Comparison of ENCODE assay signal across 30 mouse cellular contexts in the genomic region with DNA sequence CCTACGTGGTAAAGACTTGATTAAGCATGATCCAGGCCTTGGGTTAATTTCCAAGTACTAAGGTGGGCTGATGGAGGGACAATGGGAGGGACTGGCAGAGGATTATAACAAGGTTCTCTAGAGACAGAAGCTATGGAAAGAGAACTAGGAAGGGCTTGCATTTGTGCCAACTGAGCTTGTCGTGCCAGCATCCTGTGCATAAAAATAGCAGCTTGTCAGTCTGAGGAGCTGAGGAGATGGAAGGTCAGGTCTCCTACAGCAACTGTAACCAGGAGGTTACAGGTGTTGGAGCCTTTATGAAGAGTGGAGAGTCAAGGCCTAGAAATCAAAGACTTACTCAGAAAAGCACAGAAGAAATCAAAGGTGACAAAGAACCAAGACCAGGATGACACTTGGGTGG. TPM values are rescaled to one million over a fixed set of nuclear protein-coding genes. Genes with fewer than 3 reads are reported as not detected.
DNase-seq lines count a peak whose midpoint lies in the region; ATAC-seq lines count a peak whose summit lies in the region.
"Had no signal": no experiment of that assay in that cellular context is flagged by ENCODE, and none has a peak within 500 bp of the region (broad histone marks: within the 10 kb centered on the region; RNA-seq: fewer than 3 reads in every experiment).

No protein-coding gene starts in this region.

- H3K4me2 ChIP-seq in heart, embryonic 11.5 days, result no peak overlapping the region
- H3K4me2 ChIP-seq in heart, embryonic 12.5 days, result no peak overlapping the region
- H3K4me2 ChIP-seq: forebrain, embryonic 12.5 days; hindbrain, embryonic 12.5 days; midbrain, embryonic 13.5 days; stomach, embryonic 15.5 days had no signal

- 56% methylated on average over 2 of the region's 2 CpGs for WGBS in heart, embryonic 11.5 days (ENCODE audit: insufficient replicate concordance)
- WGBS in heart, embryonic 12.5 days, result 43% methylated on average over 2 of the region's 2 CpGs

- intact Hi-C loops in heart, postnatal 10 days (cut with DNase I), result loop anchor here (10.0 kb wide), 1 partner anchor 261 kb away; no protein-coding TSS in a partner anchor

- ATAC-seq in heart, embryonic 11.5 days (replicated peaks; ENCODE audit: insufficient number of reproducible peaks, low FRiP score, low TSS enrichment), result no peak
- ATAC-seq in heart, embryonic 12.5 days (ENCODE audit: insufficient number of reproducible peaks, low FRiP score), result no peak
- ATAC-seq: hindbrain, postnatal 0 days; intestine, embryonic 15.5 days; midbrain, embryonic 13.5 days had no signal

- no peaks in the 10 kb centered on the region for H3K36me3 ChIP-seq in heart, embryonic 11.5 days (ENCODE audit: control insufficient read depth, insufficient read depth, low read length)
- H3K36me3 ChIP-seq in heart, embryonic 12.5 days, result no peaks in the 10 kb centered on the region
- H3K36me3 ChIP-seq: embryonic facial prominence, embryonic 13.5 days; forebrain, embryonic 12.5 days; hindbrain, embryonic 12.5 days; midbrain, embryonic 13.5 days; stomach, embryonic 15.5 days had no signal

- H3K4me3 ChIP-seq in heart, embryonic 11.5 days (ENCODE audit: low read depth, low read length), result no peak overlapping the region
- no peak overlapping the region for H3K4me3 ChIP-seq in heart, embryonic 12.5 days
- H3K4me3 ChIP-seq: forebrain, embryonic 12.5 days; hindbrain, embryonic 12.5 days; intestine, embryonic 15.5 days; layer of hippocampus, adult 2 months; left cerebral cortex, adult 2 months; midbrain, embryonic 13.5 days; stomach, embryonic 15.5 days had no signal

- peak; percentile 62 to 65 for DNase-seq in heart, adult 18-20 months
- DNase-seq in heart, postnatal 10 days, result peak; percentile 66 to 70
- DNase-seq in NIH3T3 (ENCODE audit: low read depth), result peak; percentile 18
- DNase-seq in skeletal muscle tissue, adult 2 months (ENCODE audit: low read depth, low spot score), result peak; percentile 31
- no peak for DNase-seq in adrenal gland, postnatal 14 days
- DNase-seq: adrenal gland, postnatal 25 days; B cell, adult 2 months; cerebellum, adult 11-12 months; cerebellum, adult 9-11 months; embryo, embryonic 11 days; lung, adult 2 months; retina, postnatal 1 day; right cerebral cortex, postnatal 14 days had no signal

- H3K27ac ChIP-seq in heart, embryonic 11.5 days (ENCODE audit: low read depth, low read length), result no peak overlapping the region
- H3K27ac ChIP-seq in heart, embryonic 12.5 days (ENCODE audit: poor library complexity, severe bottlenecking), result no peak overlapping the region
- H3K27ac ChIP-seq: embryonic facial prominence, embryonic 13.5 days; forebrain, embryonic 12.5 days; hindbrain, embryonic 12.5 days; hindbrain, postnatal 0 days; intestine, embryonic 15.5 days; layer of hippocampus, adult 2 months; left cerebral cortex, adult 2 months; liver, embryonic 14.5 days; macrophage; midbrain, embryonic 13.5 days; stomach, embryonic 15.5 days had no signal

- no peaks in the 10 kb centered on the region for H3K4me1 ChIP-seq in heart, embryonic 11.5 days (ENCODE audit: control insufficient read depth, insufficient read depth, low read length)
- peaks cover 6% of the 10 kb centered on the region for H3K4me1 ChIP-seq in heart, embryonic 12.5 days (replicated peaks)
- H3K4me1 ChIP-seq: embryonic facial prominence, embryonic 13.5 days; forebrain, embryonic 12.5 days; intestine, embryonic 15.5 days; stomach, embryonic 15.5 days had no signal

- no peak overlapping the region for H3K9ac ChIP-seq in heart, embryonic 11.5 days (ENCODE audit: low read depth, low read length)
- no peak overlapping the region for H3K9ac ChIP-seq in heart, embryonic 12.5 days
- H3K9ac ChIP-seq: embryonic facial prominence, embryonic 13.5 days; forebrain, embryonic 12.5 days; hindbrain, embryonic 12.5 days; intestine, embryonic 15.5 days; liver, embryonic 14.5 days; midbrain, embryonic 13.5 days; stomach, embryonic 15.5 days had no signal

- no peaks in the 10 kb centered on the region for H3K9me3 ChIP-seq in heart, embryonic 11.5 days (replicated peaks; ENCODE audit: control insufficient read depth, low read length)
- no peaks in the 10 kb centered on the region for H3K9me3 ChIP-seq in heart, embryonic 12.5 days (replicated peaks)
- H3K9me3 ChIP-seq: embryonic facial prominence, embryonic 13.5 days; forebrain, embryonic 12.5 days; hindbrain, embryonic 12.5 days; intestine, embryonic 15.5 days; midbrain, embryonic 13.5 days; stomach, embryonic 15.5 days had no signal

- no peaks in the 10 kb centered on the region for H3K27me3 ChIP-seq in heart, embryonic 11.5 days (ENCODE audit: control insufficient read depth, insufficient read depth, low read length)
- H3K27me3 ChIP-seq in heart, embryonic 12.5 days (replicated peaks), result 0 out of 2 replicates have a peak, but pooled peaks cover 3% of the 10 kb centered on the region
- H3K27me3 ChIP-seq: embryonic facial prominence, embryonic 13.5 days; forebrain, embryonic 12.5 days; hindbrain, embryonic 12.5 days; intestine, embryonic 15.5 days; midbrain, embryonic 13.5 days; stomach, embryonic 15.5 days had no signal

RNA-seq across cellular contexts. Expression of a gene that starts 11.7 kb away (rescaled TPM):
- 10 to 100 TPM; 19.3 to 23.4 TPM for total RNA-seq in heart, adult 18-20 months (2021)
- polyA plus RNA-seq in heart, embryonic 11.5 days (2014; fragmentation: Nextera tagmentation; extraction: Ambion mirVana), result 47.3 and 50.6 TPM in 2 replicates
- 10 to 100 TPM; 18.8 to 22.2 TPM for total RNA-seq in heart, postnatal 10 days (2021)
- 44.1 and 45.6 TPM in 2 replicates for polyA plus RNA-seq in heart, embryonic 12.5 days (2016; fragmentation: Nextera tagmentation; extraction: Ambion mirVana)
- 27.0 and 32.0 TPM in 2 replicates for total RNA-seq in adrenal gland, postnatal 14 days (2021)

RNA-seq across cellular contexts. Expression of a gene that starts 16.5 kb away (rescaled TPM):
- total RNA-seq in heart, adult 18-20 months (2021), result 1 to 10 TPM; 5.5 to 6.7 TPM
- polyA plus RNA-seq in heart, embryonic 11.5 days (2014; fragmentation: Nextera tagmentation; extraction: Ambion mirVana), result 0.44 and 2.0 TPM in 2 replicates
- 1 to 10 TPM; 6.2 to 7.6 TPM for total RNA-seq in heart, postnatal 10 days (2021)
- 7.0 TPM in 2 replicates for polyA plus RNA-seq in heart, embryonic 12.5 days (2016; fragmentation: Nextera tagmentation; extraction: Ambion mirVana)
- total RNA-seq in adrenal gland, postnatal 14 days (2021), result 15.2 and 22.4 TPM in 2 replicates
- total RNA-seq: megakaryocyte-erythroid progenitor cell, adult 5-6 weeks; monocyte, adult 5-6 weeks had no signal
- polyA plus RNA-seq: heart, embryonic 14.5 days; kidney, adult 2 months; midbrain, embryonic 13.5 days had no signal

RNA-seq across cellular contexts. Expression of a gene that starts 16.6 kb away (rescaled TPM):
- total RNA-seq in heart, adult 18-20 months (2021), result 10 to 100 TPM; 44.2 to 67.1 TPM
- 45.7 and 88.4 TPM in 2 replicates for polyA plus RNA-seq in heart, embryonic 11.5 days (2014; fragmentation: Nextera tagmentation; extraction: Ambion mirVana)
- 10 to 100 TPM; 29.4 to 36.3 TPM for total RNA-seq in heart, postnatal 10 days (2021)
- polyA plus RNA-seq in heart, embryonic 12.5 days (2016; fragmentation: Nextera tagmentation; extraction: Ambion mirVana), result 35.9 and 80.5 TPM in 2 replicates
- total RNA-seq in adrenal gland, postnatal 14 days (2021), result 247 and 3,461 TPM in 2 replicates
